Mouse (Mus musculus) myocyte (in vitro differentiated cells): ENCODE measurements at regions not wholly inside any gene's neighbourhood (a gene's known extent, or its start where the extent isn't known, plus 50 kb on each side); places are given as distances from the start of the nearest gene placed in this dataset.

Experiments used
- H3K27me3 ChIP-seq: one replicate; pipeline ENCODE4 v1.6.1; 2011; ENCODE audit not compliant: control insufficient read depth, insufficient read depth, insufficient read length
- H3K36me3 ChIP-seq: one replicate; pipeline ENCODE4 v1.6.1; 2011; ENCODE audit not compliant: control insufficient read depth, insufficient read depth
- H3K4me2 ChIP-seq: one replicate; pipeline ENCODE4 v1.6.1; 2011; ENCODE audit warnings: low read depth, control low read depth
- H3K4me3 ChIP-seq: one replicate; pipeline ENCODE4 v1.5.1; 2011; ENCODE audit warnings: mild to moderate bottlenecking, control low read depth, moderate library complexity
- H3K79me2 ChIP-seq: one replicate; pipeline ENCODE4 v1.6.1; 2011; ENCODE audit not compliant: control insufficient read depth, insufficient read depth
- H3ac ChIP-seq: one replicate; pipeline ENCODE4 v1.6.1; 2011; ENCODE audit not compliant: control insufficient read depth, insufficient read length
- CEBPB ChIP-seq: IDR thresholded peaks from 2 replicates; pipeline ENCODE4 v1.6.1; 2011; ENCODE audit warnings: mild to moderate bottlenecking, moderate library complexity; ENCODE audit not compliant: poor library complexity, insufficient read depth, severe bottlenecking
- E2F4 ChIP-seq: IDR thresholded peaks from one replicate; pipeline ENCODE4 v1.6.1; 2011; ENCODE audit warnings: mild to moderate bottlenecking, control low read depth, moderate library complexity; ENCODE audit not compliant: insufficient read depth
- MAX ChIP-seq: IDR thresholded peaks from one replicate; pipeline ENCODE4 v1.6.1; 2011; ENCODE audit warnings: low read depth, mild to moderate bottlenecking, control low read depth
- MYOD1 ChIP-seq, 3 experiments: IDR thresholded peaks; one replicate each; pipeline ENCODE4 v1.6.1; 2011; ENCODE audit warnings: control low read depth in 2 of 3, low read depth in 2 of 3, mild to moderate bottlenecking in 2 of 3, moderate library complexity in 1 of 3; ENCODE audit not compliant: insufficient read length in 2 of 3, control insufficient read depth in 1 of 3
- MYOG ChIP-seq, 3 experiments: IDR thresholded peaks; one replicate each; pipeline ENCODE4 v1.6.1; 2011; ENCODE audit warnings: control low read depth in 2 of 3, low read depth in 2 of 3, mild to moderate bottlenecking in 2 of 3; ENCODE audit not compliant: insufficient read length in 2 of 3, control insufficient read depth in 1 of 3, insufficient read depth in 1 of 3
- POLR2A ChIP-seq: IDR thresholded peaks from one replicate; pipeline ENCODE4 v1.6.1; 2011; ENCODE audit warnings: low read depth, mild to moderate bottlenecking, control low read depth, moderate library complexity; ENCODE audit not compliant: insufficient read length
- POLR2AphosphoS2 ChIP-seq: IDR thresholded peaks from one replicate; pipeline ENCODE4 v1.6.1; 2011; ENCODE audit warnings: low read depth, control low read depth; ENCODE audit not compliant: insufficient read length
- REST ChIP-seq: IDR thresholded peaks from one replicate; pipeline ENCODE4 v1.6.1; 2011; ENCODE audit warnings: mild to moderate bottlenecking, control low read depth, moderate library complexity; ENCODE audit not compliant: insufficient read depth, insufficient read length
- SRF ChIP-seq: IDR thresholded peaks from one replicate; pipeline ENCODE4 v1.6.1; 2011; ENCODE audit warnings: low read depth; ENCODE audit not compliant: control insufficient read depth, insufficient read length
- TCF12 ChIP-seq: IDR thresholded peaks from one replicate; pipeline ENCODE4 v1.6.1; 2011; ENCODE audit warnings: mild to moderate bottlenecking, control low read depth; ENCODE audit not compliant: poor library complexity, insufficient read depth, severe bottlenecking
- TCF3 ChIP-seq: IDR thresholded peaks from one replicate; pipeline ENCODE4 v1.6.1; 2011; ENCODE audit warnings: low read depth, control low read depth; ENCODE audit not compliant: insufficient read length
- USF1 ChIP-seq: IDR thresholded peaks from one replicate; pipeline ENCODE4 v1.6.1; 2011; ENCODE audit warnings: low read depth, mild to moderate bottlenecking, control low read depth, moderate library complexity

- Histone ChIP-seq H3ac (no peak overlapping the region), H3K79me2 (no peaks in the 10 kb centered on the region), H3K27me3 (no peaks in the 10 kb centered on the region), H3K4me2 (no peak overlapping the region), H3K36me3 (no peaks in the 10 kb centered on the region), H3K4me3 (no peak overlapping the region)
- TF ChIP-seq POLR2A (no peak), TCF3 (no peak), USF1 (no peak)
Observed at GRCm38 (mm10) chr8:89284871-89285564, 241.1 kb upstream of the Sall1 start.

- Histone ChIP-seq H3ac (no peak overlapping the region), H3K4me2 (no peak overlapping the region), H3K79me2 (no peaks in the 10 kb centered on the region), H3K36me3 (no peaks in the 10 kb centered on the region), H3K4me3 (no peak overlapping the region), H3K27me3 (no peaks in the 10 kb centered on the region)
- no peak for TF ChIP-seq POLR2A
- TF ChIP-seq POLR2AphosphoS2 = no peak
- no peak for TF ChIP-seq CEBPB
- TF ChIP-seq MAX = no peak
- TF ChIP-seq MYOD1 (IDR thresholded peaks at IDR 0.05; ENCODE audit: control insufficient read depth in 1 of 3, insufficient read length in 2 of 3, low read depth in 2 of 3) = no peak
- TF ChIP-seq E2F4 = no peak
- TF ChIP-seq REST = no peak
- no peak for TF ChIP-seq TCF3
- no peak for TF ChIP-seq TCF12
- TF ChIP-seq SRF = no peak
- no peak for TF ChIP-seq USF1
- TF ChIP-seq MYOG (IDR thresholded peaks at IDR 0.05; ENCODE audit: control insufficient read depth in 1 of 3, insufficient read depth in 1 of 3, insufficient read length in 2 of 3, low read depth in 2 of 3) = no peak
Observed at GRCm38 (mm10) chr8:89283105-89284096, 239.4 kb upstream of the Sall1 start.

GRCm38 (mm10) chr8:89279844-89280243 is 235.9 kb upstream of the Sall1 start:
- Histone ChIP-seq H3K4me2 (no peak overlapping the region), H3K27me3 (no peaks in the 10 kb centered on the region)

GRCm38 (mm10) chr8:89279142-89279541 is 235.2 kb upstream of the Sall1 start:
- H3K4me2 ChIP-seq = no peak overlapping the region
- no peak for TF ChIP-seq TCF3
- TF ChIP-seq POLR2AphosphoS2 = no peak
- no peak for TF ChIP-seq REST
- TF ChIP-seq E2F4 = no peak
- TF ChIP-seq CEBPB = no peak
- no peak for TF ChIP-seq USF1
- no peak for TF ChIP-seq POLR2A
- TF ChIP-seq SRF = no peak
- TF ChIP-seq MYOG (IDR thresholded peaks at IDR 0.05; ENCODE audit: control insufficient read depth in 1 of 3, insufficient read depth in 1 of 3, insufficient read length in 2 of 3, low read depth in 2 of 3) = no peak
- no peak for TF ChIP-seq TCF12
- TF ChIP-seq MAX = no peak
- TF ChIP-seq MYOD1 (IDR thresholded peaks at IDR 0.05; ENCODE audit: control insufficient read depth in 1 of 3, insufficient read length in 2 of 3, low read depth in 2 of 3) = no peak
- no peaks in the 10 kb centered on the region for H3K27me3 ChIP-seq
- no peaks in the 10 kb centered on the region for H3K79me2 ChIP-seq
- no peaks in the 10 kb centered on the region for H3K36me3 ChIP-seq
- H3K4me3 ChIP-seq = no peak overlapping the region
- H3ac ChIP-seq = no peak overlapping the region

More at GRCm38 (mm10) chr8:89279844-89280243, 235.9 kb upstream of the Sall1 start:
- no peak for TF ChIP-seq MYOG (IDR thresholded peaks at IDR 0.05; ENCODE audit: control insufficient read depth in 1 of 3, insufficient read depth in 1 of 3, insufficient read length in 2 of 3, low read depth in 2 of 3)
- TF ChIP-seq POLR2A = no peak
- no peak for TF ChIP-seq MYOD1 (IDR thresholded peaks at IDR 0.05; ENCODE audit: control insufficient read depth in 1 of 3, insufficient read length in 2 of 3, low read depth in 2 of 3)
- no peak for TF ChIP-seq REST
- no peak for TF ChIP-seq TCF12
- TF ChIP-seq TCF3 = no peak
- no peak for TF ChIP-seq CEBPB
- no peak for TF ChIP-seq MAX
- TF ChIP-seq SRF = no peak
- no peak for TF ChIP-seq E2F4
- no peak for TF ChIP-seq POLR2AphosphoS2
- TF ChIP-seq USF1 = no peak
- H3ac ChIP-seq = no peak overlapping the region
- H3K79me2 ChIP-seq = no peaks in the 10 kb centered on the region
- H3K36me3 ChIP-seq = no peaks in the 10 kb centered on the region
- no peak overlapping the region for H3K4me3 ChIP-seq
